Mouse (Mus musculus) MEL (cell line): Measurements from ENCODE around the gene Arid5b. TPM values are rescaled to one million over a fixed set of nuclear protein-coding genes. Genes with fewer than 3 reads are reported as not detected.

Source experiments
- DNase-seq: peaks from one replicate; pipeline ENCODE4 v3.0.0; 2011; ENCODE audit warnings: low read depth, low spot score
- H3K27ac ChIP-seq: 2 replicates; pipeline ENCODE4 v1.5.1; 2012; ENCODE audit warnings: low read depth, mild to moderate bottlenecking, control low read depth, low read length, moderate library complexity; ENCODE audit not compliant: control insufficient read depth
- H3K27me3 ChIP-seq, 2 experiments: fragments of 150-350 bp in 1 of 2; sonication (generic) in 1 of 2; 2 replicates each; pipeline ENCODE4 v1.6.1; 2012; ENCODE audit warnings: low read length in 2 of 2, mild to moderate bottlenecking in 2 of 2, improper control_type of control experiment in 1 of 2, moderate library complexity in 1 of 2; ENCODE audit not compliant: insufficient read depth in 2 of 2, control insufficient read depth in 1 of 2
- H3K36me3 ChIP-seq, 2 experiments: 2 replicates each; pipeline ENCODE4 v1.6.1; 2012 to 2014; ENCODE audit warnings: low read length in 2 of 2, improper control_type of control experiment in 1 of 2, inconsistent platforms in 1 of 2, mild to moderate bottlenecking in 1 of 2; ENCODE audit not compliant: insufficient read depth in 2 of 2, control insufficient read depth in 1 of 2
- H3K4me1 ChIP-seq, 2 experiments: fragments of 150-350 bp in 1 of 2; sonication (generic) in 1 of 2; 2 replicates each; pipeline ENCODE4 v1.6.1; 2012; ENCODE audit warnings: low read length in 2 of 2, improper control_type of control experiment in 1 of 2, mild to moderate bottlenecking in 1 of 2; ENCODE audit not compliant: insufficient read depth in 2 of 2, control insufficient read depth in 1 of 2
- H3K4me3 ChIP-seq, 2 experiments: fragments of 150-350 bp in 1 of 2; sonication (generic) in 1 of 2; 2 replicates each; pipeline ENCODE4 v1.5.1; 2012; ENCODE audit warnings: low read depth in 2 of 2, low read length in 2 of 2, mild to moderate bottlenecking in 2 of 2, moderate library complexity in 2 of 2, control low read depth in 1 of 2, improper control_type of control experiment in 1 of 2; ENCODE audit not compliant: control insufficient read depth in 1 of 2, insufficient read depth in 1 of 2
- H3K79me2 ChIP-seq: 2 replicates; pipeline ENCODE4 v1.6.1; 2012; ENCODE audit warnings: mild to moderate bottlenecking, low read length, moderate library complexity; ENCODE audit not compliant: control insufficient read depth, poor library complexity, insufficient read depth
- H3K9ac ChIP-seq: 2 replicates; pipeline ENCODE4 v1.6.1; 2012; ENCODE audit warnings: low read depth, mild to moderate bottlenecking, control low read depth, low read length, moderate library complexity; ENCODE audit not compliant: control insufficient read depth, poor library complexity, severe bottlenecking
- H3K9me3 ChIP-seq: fragments of 150-350 bp; sonication (generic); replicated peaks from 2 replicates; pipeline ENCODE4 v1.6.1; 2012; ENCODE audit warnings: mild to moderate bottlenecking, low read length, improper control_type of control experiment, moderate library complexity; ENCODE audit not compliant: insufficient read depth
- ELF1 ChIP-seq: IDR thresholded peaks from 2 replicates; pipeline ENCODE4 v1.6.1; 2014; ENCODE audit warnings: low read depth, mild to moderate bottlenecking, inconsistent platforms, low read length, improper control_type of control experiment, moderate library complexity
- EP300 ChIP-seq, 2 experiments: IDR thresholded peaks; 2 replicates each; pipeline ENCODE4 v1.6.1; 2011; ENCODE audit warnings: improper control_type of control experiment in 2 of 2, low read length in 2 of 2, low read depth in 1 of 2, mild to moderate bottlenecking in 1 of 2
- ETS1 ChIP-seq: IDR thresholded peaks from 2 replicates; pipeline ENCODE4 v1.6.1; 2012; ENCODE audit warnings: low read depth, mild to moderate bottlenecking, inconsistent platforms, low read length, improper control_type of control experiment, moderate library complexity
- GABPA ChIP-seq: IDR thresholded peaks from 2 replicates; pipeline ENCODE4 v1.6.1; 2012; ENCODE audit warnings: low read depth, mild to moderate bottlenecking, inconsistent platforms, low read length, improper control_type of control experiment, moderate library complexity
- GATA1 ChIP-seq: IDR thresholded peaks from 2 replicates; pipeline ENCODE4 v1.6.1; 2011; ENCODE audit warnings: low read depth, low read length, improper control_type of control experiment
- HCFC1 ChIP-seq: IDR thresholded peaks from 2 replicates; pipeline ENCODE4 v1.6.1; 2012; ENCODE audit warnings: low read depth, mild to moderate bottlenecking, inconsistent platforms, low read length, improper control_type of control experiment, moderate library complexity
- JUND ChIP-seq: IDR thresholded peaks from 2 replicates; pipeline ENCODE4 v1.6.1; 2011; ENCODE audit warnings: low read depth, mild to moderate bottlenecking, improper control_type of control experiment, low read length
- KAT2A ChIP-seq: conservative IDR thresholded peaks from 2 replicates; pipeline ENCODE4 v1.6.1; 2012; ENCODE audit warnings: low read depth, low read length, improper control_type of control experiment, inconsistent platforms
- MAFK ChIP-seq: IDR thresholded peaks from 2 replicates; pipeline ENCODE4 v1.6.1; 2011; ENCODE audit warnings: low read depth, mild to moderate bottlenecking, low read length, improper control_type of control experiment, borderline replicate concordance
- MAZ ChIP-seq: IDR thresholded peaks from 2 replicates; pipeline ENCODE4 v1.6.1; 2012; ENCODE audit warnings: low read depth, mild to moderate bottlenecking, inconsistent platforms, low read length, improper control_type of control experiment
- MEF2A ChIP-seq: IDR thresholded peaks from 2 replicates; pipeline ENCODE4 v1.6.1; 2014; ENCODE audit warnings: low read depth, mild to moderate bottlenecking, inconsistent platforms, low read length, improper control_type of control experiment; ENCODE audit not compliant: poor library complexity, insufficient replicate concordance, severe bottlenecking; ENCODE audit errors: extremely low read depth
- MXI1 ChIP-seq: IDR thresholded peaks from 2 replicates; pipeline ENCODE4 v1.6.1; 2011; ENCODE audit warnings: mild to moderate bottlenecking, low read depth, low read length, improper control_type of control experiment
- MYB ChIP-seq: IDR thresholded peaks from 2 replicates; pipeline ENCODE4 v1.6.1; 2011; ENCODE audit warnings: mild to moderate bottlenecking, low read depth, low read length, improper control_type of control experiment
- MYC ChIP-seq: IDR thresholded peaks from 2 replicates; pipeline ENCODE4 v1.6.1; 2011; ENCODE audit warnings: low read depth, mild to moderate bottlenecking, low read length, improper control_type of control experiment, moderate library complexity
- POLR2AphosphoS2 ChIP-seq: IDR thresholded peaks from 2 replicates; pipeline ENCODE4 v1.6.1; 2011; ENCODE audit warnings: low read length, improper control_type of control experiment
- POLR2AphosphoS5 ChIP-seq: IDR thresholded peaks from 2 replicates; pipeline ENCODE4 v1.6.1; 2012; ENCODE audit warnings: low read depth, borderline replicate concordance, mild to moderate bottlenecking, inconsistent platforms, low read length, moderate library complexity, mixed read lengths
- RCOR1 ChIP-seq: IDR thresholded peaks from 2 replicates; pipeline ENCODE4 v1.6.1; 2012; ENCODE audit warnings: low read depth, mild to moderate bottlenecking, inconsistent platforms, low read length, improper control_type of control experiment
- SIN3A ChIP-seq: IDR thresholded peaks from 2 replicates; pipeline ENCODE4 v1.6.1; 2012; ENCODE audit warnings: low read length, improper control_type of control experiment, inconsistent platforms
- TAL1 ChIP-seq: IDR thresholded peaks from 2 replicates; pipeline ENCODE4 v1.6.1; 2012; ENCODE audit warnings: mild to moderate bottlenecking, inconsistent platforms, low read length, moderate library complexity, mixed read lengths
- TBP ChIP-seq: IDR thresholded peaks from 2 replicates; pipeline ENCODE4 v1.8.0; 2011; ENCODE audit warnings: low read depth, low read length, improper control_type of control experiment
- UBTF ChIP-seq: IDR thresholded peaks from 2 replicates; pipeline ENCODE4 v1.6.1; 2012; ENCODE audit warnings: low read depth, mild to moderate bottlenecking, inconsistent platforms, low read length, improper control_type of control experiment, moderate library complexity, borderline replicate concordance; ENCODE audit not compliant: insufficient read depth
- USF2 ChIP-seq, 2 experiments: IDR thresholded peaks; 2 replicates each; pipeline ENCODE4 v1.6.1; 2011 to 2012; ENCODE audit warnings: improper control_type of control experiment in 2 of 2, low read length in 2 of 2, borderline replicate concordance in 1 of 2, inconsistent platforms in 1 of 2, low read depth in 1 of 2, mild to moderate bottlenecking in 1 of 2; ENCODE audit not compliant: insufficient read depth in 1 of 2
- ZC3H11A ChIP-seq: IDR thresholded peaks from 2 replicates; pipeline ENCODE4 v1.6.1; 2012; ENCODE audit warnings: low read depth, mild to moderate bottlenecking, inconsistent platforms, low read length, improper control_type of control experiment
- ZKSCAN1 ChIP-seq: IDR thresholded peaks from 2 replicates; pipeline ENCODE4 v1.6.1; 2012; ENCODE audit warnings: low read depth, mild to moderate bottlenecking, inconsistent platforms, low read length, improper control_type of control experiment, moderate library complexity
- ZNF384 ChIP-seq: IDR thresholded peaks from 2 replicates; pipeline ENCODE4 v1.6.1; 2012; ENCODE audit warnings: low read depth, mild to moderate bottlenecking, inconsistent platforms, low read length, improper control_type of control experiment
- polyA plus RNA-seq, 2 experiments: library from polyadenylated mRNA; stranded (reverse) in 1 of 2; unstranded in 1 of 2; fragments of >175 nt in 1 of 2; fragments of >200 nt in 1 of 2; gene quantifications; 2 replicates each; pipeline versions ENCODE4 v1.2.1 to v1.2.4; 2012; ENCODE audit warnings: low replicate concordance in 2 of 2, low read depth in 1 of 2; ENCODE audit not compliant: insufficient read length in 2 of 2, insufficient read depth in 1 of 2, missing spikeins in 1 of 2
- total RNA-seq: library from RNA; depleted of rRNA; stranded (reverse); fragments of 300-350 nt; gene quantifications from 2 replicates; pipeline ENCODE4 v1.2.3, GENCODE M21; 2012

The Arid5b gene
- total and polyA plus RNA-seq, 3 experiments: 0.03 TPM; not detected in 2

DNA sequence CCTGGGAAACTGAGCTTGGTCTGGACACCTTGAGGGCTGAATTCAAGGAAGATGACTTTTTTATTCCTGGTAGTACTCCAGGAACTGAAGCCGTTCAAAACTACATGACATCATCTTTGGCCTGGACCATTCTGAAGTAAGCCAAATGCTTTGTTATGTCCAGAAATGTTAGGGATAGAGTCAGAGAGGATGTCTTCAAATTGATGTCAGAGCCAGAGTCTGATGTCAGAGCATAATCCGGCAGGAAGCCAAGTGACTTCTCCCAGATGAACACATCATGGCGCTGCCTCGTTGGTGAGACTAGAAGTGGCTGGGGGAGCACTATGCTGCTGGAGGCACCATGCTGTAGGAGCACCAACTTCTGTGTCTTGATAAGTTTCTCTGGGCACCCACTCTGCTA is 156.6 kb downstream of the Arid5b start:
- Histone ChIP-seq H3K27me3 (no peaks in the 10 kb centered on the region), H3K27ac (no peak overlapping the region), H3K9ac (no peak overlapping the region), H3K79me2 (no peaks in the 10 kb centered on the region), H3K4me1 (peaks cover 0 to 2% of the 10 kb centered on the region in 2 experiments; a peak in 3 of 4 replicates), H3K36me3 (peaks cover 0 to 7% of the 10 kb centered on the region in 2 experiments; a peak in 2 of 4 replicates), H3K4me3 (no peak overlapping the region), H3K9me3 (no peaks in the 10 kb centered on the region)
- DNase-seq: no peak
- no peak for TF ChIP-seq POLR2AphosphoS5
- TF ChIP-seq EP300 (IDR thresholded peaks at IDR 0.05; ENCODE audit: low read depth in 1 of 2, low read length in 2 of 2): no peak
- no peak for TF ChIP-seq MAFK
- TF ChIP-seq SIN3A: no peak
- no peak for TF ChIP-seq MYC
- TF ChIP-seq ZNF384: no peak
- no peak for TF ChIP-seq ELF1
- TF ChIP-seq USF2 (IDR thresholded peaks at IDR 0.05; ENCODE audit: borderline replicate concordance in 1 of 2, insufficient read depth in 1 of 2, low read depth in 1 of 2, low read length in 2 of 2): no peak
- TF ChIP-seq ZC3H11A: no peak
- no peak for TF ChIP-seq GABPA
- TF ChIP-seq HCFC1: no peak
- TF ChIP-seq ETS1: no peak
- TF ChIP-seq MEF2A: no peak

DNA sequence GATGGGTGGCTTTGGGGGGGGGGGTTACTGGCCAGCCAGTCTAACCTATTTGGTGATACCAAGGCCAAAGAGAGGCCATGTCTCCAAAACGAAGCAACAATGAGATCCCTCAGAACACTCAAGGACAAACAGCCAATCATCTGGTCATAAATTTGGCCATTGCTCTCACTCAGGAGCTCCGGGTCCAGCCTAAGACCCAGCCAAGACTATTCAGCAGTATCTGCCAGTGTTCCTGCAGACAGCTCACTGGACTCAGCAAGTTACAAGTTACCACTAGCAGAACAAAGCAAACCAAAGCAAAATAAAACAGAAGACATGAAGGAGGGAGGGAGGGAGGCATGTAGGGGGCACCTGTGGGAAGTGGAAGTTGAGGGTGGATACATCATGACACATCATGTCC is 157.3 kb downstream of the Arid5b start:
- H3K36me3 ChIP-seq: peaks cover 0 to 5% of the 10 kb centered on the region in 2 experiments; a peak in 2 of 4 replicates
- peaks cover 0 to under 1% of the 10 kb centered on the region in 2 experiments; a peak in 3 of 4 replicates for H3K4me1 ChIP-seq
- H3K9me3 ChIP-seq: no peaks in the 10 kb centered on the region
- H3K27me3 ChIP-seq: no peaks in the 10 kb centered on the region
- H3K79me2 ChIP-seq: no peaks in the 10 kb centered on the region
- no peak overlapping the region for H3K27ac ChIP-seq
- no peak overlapping the region for H3K9ac ChIP-seq
- no peak for TF ChIP-seq GABPA
- TF ChIP-seq ZKSCAN1: no peak
- TF ChIP-seq KAT2A: no peak
- TF ChIP-seq MYB: no peak
- no peak for TF ChIP-seq JUND
- TF ChIP-seq MAFK: no peak
- no peak for TF ChIP-seq POLR2AphosphoS5
- TF ChIP-seq POLR2AphosphoS2: no peak
- no peak for TF ChIP-seq MAZ
- TF ChIP-seq TAL1: no peak
- no peak for TF ChIP-seq UBTF
- no peak for TF ChIP-seq MXI1
- TF ChIP-seq ZC3H11A: no peak
- TF ChIP-seq GATA1: no peak
- TF ChIP-seq MYC: no peak
- no peak for TF ChIP-seq RCOR1
- TF ChIP-seq TBP: no peak
- TF ChIP-seq ELF1: no peak
- no peak overlapping the region for H3K4me3 ChIP-seq
- DNase-seq: no peak
